Mouse (Mus musculus) c-Kit-negative CD71-positive TER-119-positive erythroid progenitor cells, embryonic 14.5 days (primary cell): ENCODE results near the gene Ccdc120.
A peak's percentile ranks its signal among the peaks of the same experiment; 100 is the strongest.

Source experiments
- DNase-seq: peaks from one replicate; pipeline ENCODE4 v3.0.0-alpha.2; 2013; ENCODE audit warnings: low read depth, low spot score

Gene Ccdc120

GRCm38 (mm10) chrX:7750432-7751116 lies at the start of gene Ccdc120:
Gene Ccdc120, minus strand, starts transcription at chrX:7750905.
- no peak for DNase-seq

GRCm38 (mm10) chrX:7797327-7797726 lies 46.6 kb upstream of the Ccdc120 start:
- DNase-seq = no peak

GRCm38 (mm10) chrX:7795016-7795415 lies 44.3 kb upstream of the Ccdc120 start:
- DNase-seq = no peak

- no peak for DNase-seq
Observed at GRCm38 (mm10) chrX:7793361-7793760, 42.7 kb upstream of the Ccdc120 start.

GRCm38 (mm10) chrX:7790309-7790708 lies 39.6 kb upstream of the Ccdc120 start:
- DNase-seq = no peak

GRCm38 (mm10) chrX:7789542-7790136 lies 38.9 kb upstream of the Ccdc120 start, which contains the start of gene Gripap1:
Gene Gripap1, plus strand, starts transcription at chrX:7789765.
- peak; percentile 76 for DNase-seq

GRCm38 (mm10) chrX:7782603-7783092 lies 31.9 kb upstream of the Ccdc120 start:
- DNase-seq = no peak

GRCm38 (mm10) chrX:7779294-7779693 lies 28.6 kb upstream of the Ccdc120 start:
- DNase-seq = no peak

- no peak for DNase-seq
Observed at GRCm38 (mm10) chrX:7778450-7779244, 27.9 kb upstream of the Ccdc120 start.

- DNase-seq = no peak
Observed at GRCm38 (mm10) chrX:7776329-7777082, 25.8 kb upstream of the Ccdc120 start.

GRCm38 (mm10) chrX:7775501-7776205 lies 24.9 kb upstream of the Ccdc120 start:
- DNase-seq = no peak

GRCm38 (mm10) chrX:7772766-7773165 lies 22.1 kb upstream of the Ccdc120 start:
- no peak for DNase-seq

- no peak for DNase-seq
Observed at GRCm38 (mm10) chrX:7769302-7770017, 18.8 kb upstream of the Ccdc120 start.

- DNase-seq = no peak
Observed at GRCm38 (mm10) chrX:7765764-7766163, 15.1 kb upstream of the Ccdc120 start.

GRCm38 (mm10) chrX:7765281-7765670 lies 14.6 kb upstream of the Ccdc120 start:
- DNase-seq = no peak

GRCm38 (mm10) chrX:7764657-7765280 lies 14.1 kb upstream of the Ccdc120 start:
- DNase-seq = no peak

- DNase-seq = no peak
Observed at GRCm38 (mm10) chrX:7763631-7764393, 13.1 kb upstream of the Ccdc120 start.

- DNase-seq = no peak
Observed at GRCm38 (mm10) chrX:7762921-7763197, 12.2 kb upstream of the Ccdc120 start.

GRCm38 (mm10) chrX:7762137-7762920 lies 11.6 kb upstream of the Ccdc120 start, which contains the start of gene Tfe3:
Gene Tfe3, plus strand, starts transcription at chrX:7762560.
- DNase-seq = peak; percentile 79
